Mouse (Mus musculus) E14TG2a.4 (cell line): ENCODE results near the gene Chst14.

Experiments used
- H3K27me3 ChIP-seq: 2 replicates; pipeline ENCODE4 v1.6.1; 2014; ENCODE audit warnings: low read length, control low read depth; ENCODE audit not compliant: insufficient read depth
- H3K36me3 ChIP-seq: 2 replicates; pipeline ENCODE4 v1.6.1; 2014; ENCODE audit warnings: low read length, control low read depth; ENCODE audit not compliant: insufficient read depth
- H3K4me1 ChIP-seq: replicated peaks from 2 replicates; pipeline ENCODE4 v1.6.1; 2014; ENCODE audit warnings: low read depth, low read length, control low read depth
- H3K4me3 ChIP-seq: replicated peaks from 2 replicates; pipeline ENCODE4 v1.5.1; 2014; ENCODE audit warnings: mild to moderate bottlenecking, low read length
- H3K9me3 ChIP-seq: 2 replicates; pipeline ENCODE4 v1.6.1; 2014; ENCODE audit warnings: low read length, control low read depth
- CTCF ChIP-seq: conservative IDR thresholded peaks from 2 replicates; pipeline ENCODE4 v1.5.1; 2014; ENCODE audit warnings: low read length
- NANOG ChIP-seq: IDR thresholded peaks from 2 replicates; pipeline ENCODE4 v1.6.1; 2014; ENCODE audit warnings: borderline replicate concordance, low read length, mixed read lengths
- POU5F1 ChIP-seq: IDR thresholded peaks from 2 replicates; pipeline ENCODE4 v1.6.1; 2014; ENCODE audit warnings: low read length, borderline replicate concordance

Gene Chst14

DNA sequence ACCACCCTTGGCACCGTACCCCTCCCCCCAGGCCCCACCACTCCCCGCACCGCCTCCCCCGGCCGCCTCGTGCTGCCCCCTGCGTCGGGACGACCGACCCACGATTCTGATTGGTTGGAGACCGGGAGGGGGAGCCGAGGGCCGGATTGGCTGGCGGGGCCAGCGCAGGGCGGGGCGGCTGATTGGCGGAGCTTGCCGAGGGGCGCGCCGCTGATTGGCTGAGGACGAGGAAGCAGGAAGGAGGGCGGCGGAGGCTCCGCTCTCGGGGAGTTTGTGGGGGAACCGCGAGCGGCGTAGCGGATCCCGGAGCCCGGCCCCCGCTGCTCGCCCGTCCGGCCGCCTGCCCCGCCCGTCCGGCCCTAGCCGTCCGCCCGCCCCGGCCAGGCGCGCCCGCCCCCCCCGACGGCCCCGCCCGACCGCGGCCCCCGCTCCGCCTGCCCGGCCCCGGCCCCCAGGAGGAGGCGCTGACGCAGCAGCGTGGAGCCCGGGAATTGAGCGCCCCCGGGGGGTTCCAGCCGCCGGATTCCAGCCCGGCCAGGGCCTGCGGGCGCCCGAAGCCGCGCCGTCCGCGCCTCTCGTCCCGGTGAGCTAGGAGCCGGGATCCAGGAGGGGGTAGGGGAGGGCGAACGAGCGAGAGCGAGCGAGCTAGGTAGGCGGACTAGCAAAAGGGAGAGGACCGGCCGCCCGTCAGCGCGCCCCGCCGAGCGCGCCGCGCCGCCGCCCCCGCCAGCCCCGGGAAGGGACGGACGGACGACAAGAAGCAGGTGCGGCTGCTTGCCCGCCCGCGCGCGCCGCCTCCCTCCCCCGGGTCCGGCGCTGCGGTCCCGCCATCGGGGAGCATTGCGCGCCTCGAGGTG lies 24.9 kb upstream of the Chst14 start:
- Histone ChIP-seq H3K27me3 (peaks cover 89% of the 10 kb centered on the region), H3K4me1 (peaks cover 74% of the 10 kb centered on the region), H3K36me3 (no peaks in the 10 kb centered on the region), H3K9me3 (no peaks in the 10 kb centered on the region), H3K4me3 (peak overlapping the region; percentile 87)
- no peak for TF ChIP-seq POU5F1
- no peak for TF ChIP-seq CTCF
- TF ChIP-seq NANOG = no peak

DNA sequence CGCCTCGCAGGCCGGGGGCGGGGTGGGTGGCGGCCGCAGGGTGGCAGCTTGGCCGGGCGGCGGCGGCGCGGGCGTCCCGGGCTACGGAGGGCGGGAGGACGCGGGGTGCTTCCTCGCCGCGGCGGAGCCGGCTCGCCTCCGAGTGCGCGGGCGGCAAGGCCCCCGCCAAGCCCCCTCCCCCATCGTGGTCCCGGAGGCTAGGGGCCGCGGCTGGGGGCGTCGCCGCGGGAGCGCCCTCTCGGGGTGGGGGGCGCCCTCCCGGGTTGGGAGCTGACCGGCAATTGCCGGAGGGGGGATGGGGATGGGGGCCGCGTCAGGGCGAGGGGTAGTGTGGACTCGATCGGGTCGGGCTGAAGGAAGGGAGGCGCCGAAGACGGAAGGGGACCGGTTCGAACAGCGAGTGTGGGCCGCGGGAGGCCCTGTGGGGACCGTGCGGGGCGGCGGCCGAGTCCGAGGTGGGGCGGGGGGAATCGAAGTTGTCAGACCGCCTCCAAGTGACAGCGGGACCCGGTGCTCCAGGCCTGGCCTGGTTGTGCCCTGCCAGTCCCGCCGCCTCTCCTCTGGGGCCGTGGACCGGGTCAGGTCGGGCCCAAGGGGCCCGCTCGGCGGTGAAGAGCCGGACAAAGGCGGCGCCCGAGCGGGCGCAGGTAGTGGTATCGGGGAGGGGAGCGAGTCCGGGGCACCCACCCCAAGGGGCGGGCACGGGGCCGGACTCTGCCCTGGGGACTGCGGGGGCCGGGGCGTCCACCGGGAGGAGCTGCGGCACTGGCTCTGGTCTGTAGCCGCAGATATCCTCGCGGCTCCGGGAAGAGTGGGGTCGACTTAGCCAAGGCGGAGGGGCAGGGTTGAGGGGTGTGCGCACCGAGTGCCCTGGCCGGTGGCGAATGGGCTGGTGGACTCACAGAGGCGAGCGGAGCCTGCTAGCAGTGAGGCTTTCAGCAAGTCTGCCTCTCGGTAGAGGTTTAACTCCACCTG lies 24.0 kb upstream of the Chst14 start:
- H3K9me3 ChIP-seq = no peaks in the 10 kb centered on the region
- peaks cover 83% of the 10 kb centered on the region for H3K27me3 ChIP-seq
- TF ChIP-seq NANOG (no peak), POU5F1 (no peak), CTCF (no peak)
- no peaks in the 10 kb centered on the region for H3K36me3 ChIP-seq
- H3K4me3 ChIP-seq = peak overlapping the region; percentile 87
- peaks cover 65% of the 10 kb centered on the region for H3K4me1 ChIP-seq

DNA sequence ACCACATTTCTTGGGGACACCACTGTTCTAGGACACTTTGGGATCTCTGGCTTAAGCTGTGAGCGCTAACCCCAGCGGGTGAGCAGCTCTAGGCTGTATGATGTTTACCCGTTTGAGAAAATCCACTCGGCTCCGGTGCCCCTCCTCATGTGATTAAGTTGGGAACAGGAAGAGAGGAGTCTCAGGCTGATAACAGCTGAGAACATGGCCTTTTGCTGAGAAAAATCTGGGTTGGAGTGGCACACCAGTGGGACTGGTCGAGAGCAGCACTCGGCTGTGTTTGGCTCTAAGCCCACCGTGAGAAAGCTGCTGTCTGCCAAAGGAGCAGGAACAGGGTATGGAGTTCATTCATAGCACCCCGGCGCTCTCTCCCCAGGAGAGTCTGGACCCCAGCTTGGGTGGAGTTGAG lies 23.0 kb upstream of the Chst14 start:
- peak overlapping the region; percentile 87; the same call in 1 of the 2 replicates for H3K4me3 ChIP-seq
- peaks cover 73% of the 10 kb centered on the region for H3K27me3 ChIP-seq
- TF ChIP-seq POU5F1 (no peak), CTCF (no peak), NANOG (no peak)
- H3K36me3 ChIP-seq = no peaks in the 10 kb centered on the region
- H3K4me1 ChIP-seq = peaks cover 55% of the 10 kb centered on the region
- H3K9me3 ChIP-seq = no peaks in the 10 kb centered on the region

DNA sequence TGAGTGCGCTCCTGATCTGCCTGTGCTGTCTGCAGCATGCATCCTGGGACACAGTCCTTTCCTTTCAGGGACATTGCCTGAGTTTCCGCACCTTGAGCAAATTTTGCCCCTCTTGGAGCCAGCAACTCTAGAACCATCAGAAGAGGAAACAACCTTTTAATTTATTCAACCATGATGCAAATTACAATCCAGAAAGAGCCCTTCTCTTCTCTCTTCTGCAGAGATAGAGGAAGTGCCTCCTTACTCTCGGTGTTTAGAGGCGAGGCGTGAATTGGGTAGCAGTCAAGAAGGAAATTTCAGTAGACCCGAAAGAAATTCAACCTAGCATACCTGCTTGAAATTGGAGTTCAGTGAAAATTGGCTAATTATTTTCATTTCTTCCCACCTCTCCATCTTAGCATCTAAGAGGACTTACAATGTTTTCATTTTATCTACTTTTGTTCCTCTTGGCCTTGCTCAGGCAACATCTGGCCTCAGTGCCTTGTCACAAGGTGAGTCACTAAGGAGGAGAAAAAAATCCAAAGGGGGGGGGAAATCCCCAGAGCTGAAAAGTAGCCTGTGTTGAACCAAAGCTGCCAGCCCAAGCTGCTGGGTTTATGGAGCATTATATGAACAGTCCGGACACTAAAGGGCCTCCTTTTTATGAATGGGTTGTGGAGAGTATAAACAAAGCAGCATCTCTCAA lies 20.7 kb upstream of the Chst14 start:
- Histone ChIP-seq H3K4me3 (no peak overlapping the region), H3K27me3 (peaks cover 51% of the 10 kb centered on the region), H3K36me3 (no peaks in the 10 kb centered on the region), H3K4me1 (peaks cover 47% of the 10 kb centered on the region), H3K9me3 (no peaks in the 10 kb centered on the region)
- TF ChIP-seq POU5F1 (no peak), NANOG (no peak), CTCF (no peak)

DNA sequence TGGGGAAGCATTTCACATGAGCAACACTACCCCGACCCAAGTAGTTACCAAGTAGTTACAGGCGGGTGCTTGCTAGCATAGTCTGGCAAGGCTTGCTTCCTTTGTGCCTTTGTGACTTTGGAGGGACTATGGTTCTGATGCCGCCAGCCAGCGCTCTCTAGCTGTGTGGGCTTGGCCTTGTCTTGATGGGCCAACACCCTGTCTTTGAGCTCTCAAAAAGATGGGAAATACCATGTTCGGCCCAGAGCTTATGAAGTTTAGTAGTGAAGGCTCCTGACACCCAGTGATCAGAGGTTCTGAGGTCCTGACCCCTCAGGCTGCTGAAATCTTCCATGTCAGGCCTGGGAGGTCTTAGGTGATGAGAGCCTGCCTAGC lies 20.2 kb upstream of the Chst14 start:
- Histone ChIP-seq H3K4me3 (no peak overlapping the region), H3K9me3 (no peaks in the 10 kb centered on the region), H3K36me3 (no peaks in the 10 kb centered on the region), H3K4me1 (peaks cover 45% of the 10 kb centered on the region), H3K27me3 (peaks cover 49% of the 10 kb centered on the region)
- no peak for TF ChIP-seq NANOG
- TF ChIP-seq CTCF = no peak
- TF ChIP-seq POU5F1 = no peak

DNA sequence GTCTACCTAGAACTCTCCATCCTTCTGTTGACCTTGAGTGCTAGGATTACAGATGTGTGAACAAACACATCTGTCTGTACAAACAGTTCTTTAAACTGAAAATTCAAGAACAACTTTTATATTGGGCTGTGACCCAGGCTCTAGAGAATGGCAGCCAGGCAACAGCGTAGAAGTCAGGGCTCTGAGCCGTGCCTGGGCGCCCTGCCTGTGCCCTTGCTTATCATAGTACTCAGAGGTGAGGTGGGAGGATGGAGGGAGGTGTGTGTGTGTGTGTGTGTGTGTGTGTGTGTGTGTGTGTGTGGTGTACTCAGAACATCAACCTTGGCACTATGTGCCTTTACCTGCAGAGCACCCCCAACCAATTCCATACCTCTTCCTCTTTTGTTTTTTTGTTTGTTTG lies 18.5 kb upstream of the Chst14 start:
- Histone ChIP-seq H3K36me3 (no peaks in the 10 kb centered on the region), H3K4me1 (peaks cover 45% of the 10 kb centered on the region), H3K9me3 (no peaks in the 10 kb centered on the region)

DNA sequence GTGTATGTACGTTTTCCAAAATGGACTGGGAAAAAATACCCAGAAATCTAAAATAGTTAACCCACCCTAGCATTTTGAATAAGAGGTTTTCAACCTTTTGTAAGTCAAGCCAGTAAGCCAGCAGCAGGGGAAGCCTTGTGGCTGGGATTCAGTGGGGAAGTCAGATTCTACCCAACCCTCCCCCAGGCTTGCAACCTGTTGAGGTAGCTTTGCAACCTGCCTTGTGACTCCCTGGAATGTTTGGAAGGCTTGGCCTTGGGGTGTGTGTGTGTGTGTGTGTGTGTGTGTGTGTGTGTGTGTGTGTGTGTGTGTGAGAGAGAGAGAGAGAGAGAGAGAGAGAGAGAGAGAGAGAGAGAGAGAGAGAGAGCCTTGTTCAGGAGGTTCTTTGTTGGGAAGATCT lies 17.1 kb upstream of the Chst14 start:
- Histone ChIP-seq H3K27me3 (peaks cover 45% of the 10 kb centered on the region), H3K4me1 (peaks cover 42% of the 10 kb centered on the region), H3K36me3 (no peaks in the 10 kb centered on the region), H3K9me3 (no peaks in the 10 kb centered on the region), H3K4me3 (no peak overlapping the region)
- no peak for TF ChIP-seq CTCF

More for the DNA sequence above, 18.5 kb upstream of the Chst14 start:
- TF ChIP-seq NANOG = no peak
- Histone ChIP-seq H3K4me3 (no peak overlapping the region), H3K27me3 (peaks cover 49% of the 10 kb centered on the region)
